Mouse (Mus musculus): ENCODE data around the gene Prn.

DNA sequence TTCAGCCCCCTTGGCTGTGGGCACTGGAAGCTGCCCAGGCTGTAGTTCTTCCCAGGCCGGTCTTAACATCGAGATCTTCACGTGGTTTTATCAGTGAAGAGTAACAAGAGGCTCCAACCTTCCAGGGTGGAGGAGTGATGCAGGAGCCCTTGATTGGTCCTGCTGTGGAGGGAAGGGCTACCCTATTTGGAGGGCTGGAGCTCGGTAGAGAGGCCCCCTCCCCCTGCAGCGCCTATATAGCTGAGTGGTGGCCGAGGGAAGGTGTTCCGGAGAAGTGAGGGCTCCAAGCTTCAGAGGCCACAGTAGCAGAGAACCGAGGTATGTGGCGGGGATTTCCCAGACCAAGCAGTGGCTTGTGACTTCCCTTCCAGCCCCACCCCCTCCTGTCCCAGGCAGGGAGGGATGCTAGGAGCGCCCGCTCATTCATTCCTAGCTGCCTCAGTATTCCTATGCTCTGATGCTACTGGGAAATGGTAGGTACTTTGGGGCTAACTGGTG, 40.9 kb downstream of the Prn start, which contains the start of gene Prnd:
- TF ChIP-seq CTCF (IDR thresholded peaks at IDR 0.05; ENCODE audit: borderline replicate concordance, control insufficient read depth, extremely low read depth, insufficient read depth, low read length, poor library complexity), result no peak
- no peak for TF ChIP-seq POLR2A (IDR thresholded peaks at IDR 0.05; ENCODE audit: control insufficient read depth, extremely low read depth, insufficient read depth, low read length, poor library complexity)

Measured in thymus, adult 2 months (tissue).